Mouse (Mus musculus) liver, embryonic 13.5 days (tissue): ENCODE measurements at regions not wholly inside any gene's neighbourhood (a gene's known extent, or its start where the extent isn't known, plus 50 kb on each side); places are given as distances from the start of the nearest gene placed in this dataset.

Experiments used
- ATAC-seq: fragments of 200-750 bp; cut with Nextera tagmentation; 2 replicates; pipeline ENCODE4 v1.8.0; 2017; ENCODE audit warnings: low read depth, mild to moderate bottlenecking, moderate number of reproducible peaks, moderate library complexity
- DNase-seq: peaks from one replicate; pipeline ENCODE4 v3.0.0; 2022
- H3K27ac ChIP-seq: fragments of 300-500 bp; sonication (generic); 2 replicates; pipeline ENCODE4 v1.5.1; 2015; ENCODE audit warnings: moderate library complexity, mild to moderate bottlenecking, inconsistent platforms
- H3K27me3 ChIP-seq: fragments of 300-500 bp; sonication (generic); 2 replicates; pipeline ENCODE4 v1.6.1; 2015; ENCODE audit warnings: mild to moderate bottlenecking, inconsistent platforms
- H3K36me3 ChIP-seq: fragments of 300-500 bp; sonication (generic); 2 replicates; pipeline ENCODE4 v1.6.1; 2015; ENCODE audit warnings: mild to moderate bottlenecking, inconsistent platforms
- H3K4me1 ChIP-seq: fragments of 300-500 bp; sonication (generic); replicated peaks from 2 replicates; pipeline ENCODE4 v1.6.1; 2015; ENCODE audit warnings: inconsistent platforms
- H3K4me2 ChIP-seq: fragments of 300-500 bp; sonication (generic); 2 replicates; pipeline ENCODE4 v1.6.1; 2015; ENCODE audit warnings: inconsistent platforms, mild to moderate bottlenecking, moderate library complexity
- H3K4me3 ChIP-seq: fragments of 300-500 bp; sonication (generic); replicated peaks from 2 replicates; pipeline ENCODE4 v1.5.1; 2015; ENCODE audit warnings: mild to moderate bottlenecking, inconsistent platforms
- H3K9ac ChIP-seq: fragments of 300-500 bp; sonication (generic); 2 replicates; pipeline ENCODE4 v1.6.1; 2015; ENCODE audit warnings: mild to moderate bottlenecking, inconsistent platforms
- H3K9me3 ChIP-seq: fragments of 300-500 bp; sonication (generic); replicated peaks from 2 replicates; pipeline ENCODE4 v1.6.1; 2016; ENCODE audit warnings: inconsistent platforms
- WGBS: fragments of 180-500 bp; shearing (Covaris S2); methylation state at CpG from one replicate; pipeline ENCODE4 v1.1.7; 2015; ENCODE audit not compliant: insufficient replicate concordance; 5-methylcytosine and 5-hydroxymethylcytosine counted together

DNA sequence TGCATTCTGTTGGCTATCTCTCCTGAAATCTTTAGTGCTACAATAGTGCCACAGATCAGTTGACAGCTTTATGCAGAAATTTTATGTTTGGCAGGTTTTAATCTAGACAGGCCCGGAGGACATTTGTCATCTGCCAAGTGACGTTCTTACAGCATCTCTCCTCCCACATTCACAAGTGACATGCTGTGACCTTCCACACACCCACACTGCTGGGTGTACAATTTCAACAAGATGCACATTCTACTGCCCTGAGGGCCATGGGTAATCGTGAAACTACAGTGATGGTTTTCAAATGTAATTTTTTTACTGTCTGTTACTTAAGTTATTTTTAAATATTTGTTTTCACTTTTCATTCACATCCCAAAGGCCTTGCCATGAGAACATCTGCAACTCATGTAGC, 639.2 kb upstream of the Gm11114 start:
- DNase-seq (no peak), ATAC-seq (no peak)
- WGBS: 58% methylated on average over 3 of the region's 3 CpGs
- H3K4me2 ChIP-seq: no peak overlapping the region
- H3K36me3 ChIP-seq: no peaks in the 10 kb centered on the region
- H3K9me3 ChIP-seq: no peaks in the 10 kb centered on the region
- H3K27me3 ChIP-seq: no peaks in the 10 kb centered on the region
- no peak overlapping the region for H3K9ac ChIP-seq
- H3K4me1 ChIP-seq: no peaks in the 10 kb centered on the region
- H3K4me3 ChIP-seq: no peak overlapping the region
- H3K27ac ChIP-seq: no peak overlapping the region

DNA sequence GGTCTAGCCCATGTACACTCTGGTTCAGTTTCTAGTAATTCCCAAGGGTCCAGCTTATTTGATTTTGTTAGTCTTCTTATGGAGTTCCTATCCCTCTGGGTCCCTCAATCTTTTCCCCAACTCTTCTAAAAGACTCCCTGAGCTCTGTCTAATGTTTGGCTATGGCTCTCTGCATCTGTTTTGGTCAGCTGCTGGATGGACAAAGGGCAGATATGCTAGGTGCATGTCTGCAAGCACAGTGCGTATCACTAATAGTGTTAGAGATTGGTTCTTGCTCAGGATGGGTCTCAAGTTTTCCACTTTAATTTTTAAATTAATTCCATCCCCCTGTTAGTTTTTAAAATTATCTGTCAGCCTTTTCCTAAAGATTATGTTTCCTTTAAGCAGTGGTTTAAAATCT, 634.2 kb upstream of the Gm11114 start:
- Histone ChIP-seq H3K27ac (no peak overlapping the region), H3K4me1 (no peaks in the 10 kb centered on the region), H3K9me3 (no peaks in the 10 kb centered on the region), H3K27me3 (no peaks in the 10 kb centered on the region), H3K9ac (no peak overlapping the region), H3K4me3 (no peak overlapping the region), H3K36me3 (no peaks in the 10 kb centered on the region), H3K4me2 (no peak overlapping the region)
- DNase-seq (no peak), ATAC-seq (no peak)
- 76% methylated on average over 1 of the region's 1 CpGs for WGBS

DNA sequence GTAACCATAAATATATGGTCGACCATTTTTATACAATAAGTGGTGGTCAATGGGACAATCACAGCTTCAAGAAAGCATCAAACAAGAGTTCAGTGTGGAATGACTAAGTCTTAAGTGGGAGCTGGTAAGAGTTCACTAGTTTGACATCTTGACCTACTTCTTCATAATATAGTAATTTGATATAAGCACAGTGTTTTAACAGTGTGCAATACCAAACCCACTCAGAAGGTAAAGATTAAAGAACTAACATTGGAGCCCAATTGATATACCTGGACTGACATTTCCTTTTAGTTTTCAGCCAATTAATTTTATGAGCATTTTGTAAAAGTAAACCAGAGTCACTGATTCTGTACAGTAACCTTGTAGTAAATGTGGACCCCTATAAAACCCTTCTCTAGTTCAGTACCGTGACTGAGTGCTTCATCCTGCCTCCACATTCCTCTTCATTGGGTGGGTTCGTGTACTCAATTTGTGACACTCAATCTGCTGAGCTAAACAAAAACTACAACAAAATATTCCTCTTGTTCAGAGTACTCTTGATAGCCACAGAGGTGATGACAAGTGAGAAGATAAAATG, 593.9 kb upstream of the Gm11114 start:
- no peak for DNase-seq
- H3K4me3 ChIP-seq: no peak overlapping the region
- no peak for ATAC-seq
- no peaks in the 10 kb centered on the region for H3K9me3 ChIP-seq
- no peak overlapping the region for H3K27ac ChIP-seq
- no peak overlapping the region for H3K9ac ChIP-seq
- H3K27me3 ChIP-seq: no peaks in the 10 kb centered on the region
- H3K4me2 ChIP-seq: no peak overlapping the region
- no peaks in the 10 kb centered on the region for H3K36me3 ChIP-seq
- WGBS: 52% methylated on average over 3 of the region's 3 CpGs
- no peaks in the 10 kb centered on the region for H3K4me1 ChIP-seq

DNA sequence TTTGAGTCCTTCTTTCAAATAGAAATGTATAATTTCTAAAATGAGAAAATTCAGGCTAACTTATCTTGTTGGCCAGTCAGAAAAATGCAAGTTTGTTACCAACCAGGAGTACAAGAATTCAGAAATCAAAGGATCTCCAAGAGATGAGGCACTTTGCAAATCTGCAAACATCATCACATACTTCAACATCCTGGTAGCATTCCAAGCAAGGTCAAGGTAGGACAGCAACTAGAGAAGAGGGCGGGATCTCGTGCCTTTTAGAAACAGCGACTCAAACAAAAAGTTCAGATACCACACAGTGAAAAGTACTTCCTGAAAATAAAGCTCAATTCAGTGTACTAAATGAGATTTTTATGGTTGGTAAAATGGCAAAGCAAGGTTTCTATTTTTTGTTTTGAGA, 593.2 kb upstream of the Gm11114 start:
- Histone ChIP-seq H3K27me3 (no peaks in the 10 kb centered on the region), H3K9ac (no peak overlapping the region), H3K4me2 (no peak overlapping the region), H3K4me1 (no peaks in the 10 kb centered on the region), H3K36me3 (no peaks in the 10 kb centered on the region), H3K4me3 (no peak overlapping the region), H3K27ac (no peak overlapping the region), H3K9me3 (no peaks in the 10 kb centered on the region)
- 54% methylated on average over 3 of the region's 3 CpGs for WGBS
- no peak for DNase-seq
- ATAC-seq: no peak

DNA sequence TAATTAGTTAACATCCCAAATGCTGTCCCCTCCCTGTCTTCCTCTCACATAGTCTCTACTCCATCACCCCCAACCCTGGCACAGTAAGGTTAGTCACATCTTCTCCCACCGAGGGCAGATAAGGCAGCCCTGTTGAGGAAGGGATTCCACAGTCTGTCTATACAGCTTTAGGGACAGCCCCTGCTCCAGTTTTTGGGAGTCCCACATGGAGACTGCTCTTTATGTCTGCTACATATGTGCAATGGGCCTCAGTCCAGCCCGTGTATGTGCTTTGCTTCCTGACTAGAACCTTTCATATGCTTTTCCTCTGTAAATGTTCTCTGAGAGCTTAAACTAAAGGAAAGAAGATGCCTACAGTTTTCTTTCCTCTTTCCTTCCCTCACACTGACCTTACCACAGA, 592.1 kb upstream of the Gm11114 start:
- H3K9ac ChIP-seq: no peak overlapping the region
- no peak overlapping the region for H3K4me3 ChIP-seq
- H3K9me3 ChIP-seq: no peaks in the 10 kb centered on the region
- no peak overlapping the region for H3K4me2 ChIP-seq
- H3K36me3 ChIP-seq: no peaks in the 10 kb centered on the region
- no peak for ATAC-seq
- H3K27ac ChIP-seq: no peak overlapping the region
- H3K4me1 ChIP-seq: no peaks in the 10 kb centered on the region
- H3K27me3 ChIP-seq: no peaks in the 10 kb centered on the region
- DNase-seq: no peak
- 44% methylated on average over 2 of the region's 2 CpGs for WGBS

DNA sequence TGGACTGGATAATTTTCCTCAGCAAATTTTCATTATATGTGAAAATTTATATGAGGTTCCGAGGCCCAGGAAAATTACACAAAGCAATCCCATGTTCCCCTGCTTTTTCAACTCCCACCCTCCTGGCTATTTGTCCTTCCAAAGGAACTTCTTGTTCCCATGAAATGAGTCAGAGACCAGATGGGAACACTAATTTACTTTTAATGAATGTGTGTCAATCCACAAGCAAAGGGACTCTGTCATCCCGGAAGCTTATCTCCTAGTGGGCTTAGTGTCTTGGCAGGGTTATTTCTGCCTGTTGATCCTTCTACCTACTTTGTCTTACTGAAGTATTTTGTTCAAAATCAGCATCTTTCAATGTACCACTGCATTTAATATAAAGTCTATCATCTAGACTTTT, 573.3 kb upstream of the Gm11114 start:
- WGBS: 68% methylated on average over 2 of the region's 2 CpGs
- no peak for DNase-seq
- no peaks in the 10 kb centered on the region for H3K27me3 ChIP-seq
- ATAC-seq: no peak
- no peak overlapping the region for H3K27ac ChIP-seq
- no peak overlapping the region for H3K9ac ChIP-seq
- no peaks in the 10 kb centered on the region for H3K4me1 ChIP-seq
- H3K9me3 ChIP-seq: no peaks in the 10 kb centered on the region
- H3K4me3 ChIP-seq: no peak overlapping the region
- no peaks in the 10 kb centered on the region for H3K36me3 ChIP-seq
- no peak overlapping the region for H3K4me2 ChIP-seq

DNA sequence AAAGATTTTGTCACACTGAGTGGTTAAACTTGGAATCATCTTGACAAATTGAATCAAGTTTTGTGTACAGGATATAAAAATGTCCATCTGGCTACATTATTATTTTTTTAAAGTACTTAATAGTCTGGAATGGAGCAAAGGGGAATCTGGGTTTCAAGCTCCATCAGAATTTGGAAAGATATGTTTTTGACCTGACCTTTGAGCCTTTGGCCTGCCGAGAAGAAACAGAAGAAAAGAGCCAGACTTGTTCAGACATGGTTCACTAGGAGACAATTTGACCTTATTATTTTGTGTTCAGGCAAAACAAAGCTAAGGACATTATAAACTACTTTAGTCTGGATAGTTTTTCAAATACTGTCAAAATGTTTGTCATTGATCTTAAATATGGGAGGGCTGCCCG, 572.2 kb upstream of the Gm11114 start:
- H3K27me3 ChIP-seq: no peaks in the 10 kb centered on the region
- H3K4me3 ChIP-seq: no peak overlapping the region
- no peak overlapping the region for H3K27ac ChIP-seq
- H3K4me2 ChIP-seq: no peak overlapping the region
- H3K9me3 ChIP-seq: no peaks in the 10 kb centered on the region
- WGBS: 68% methylated on average over 2 of the region's 2 CpGs
- no peaks in the 10 kb centered on the region for H3K36me3 ChIP-seq
- DNase-seq (no peak), ATAC-seq (no peak)
- no peaks in the 10 kb centered on the region for H3K4me1 ChIP-seq
- H3K9ac ChIP-seq: no peak overlapping the region

DNA sequence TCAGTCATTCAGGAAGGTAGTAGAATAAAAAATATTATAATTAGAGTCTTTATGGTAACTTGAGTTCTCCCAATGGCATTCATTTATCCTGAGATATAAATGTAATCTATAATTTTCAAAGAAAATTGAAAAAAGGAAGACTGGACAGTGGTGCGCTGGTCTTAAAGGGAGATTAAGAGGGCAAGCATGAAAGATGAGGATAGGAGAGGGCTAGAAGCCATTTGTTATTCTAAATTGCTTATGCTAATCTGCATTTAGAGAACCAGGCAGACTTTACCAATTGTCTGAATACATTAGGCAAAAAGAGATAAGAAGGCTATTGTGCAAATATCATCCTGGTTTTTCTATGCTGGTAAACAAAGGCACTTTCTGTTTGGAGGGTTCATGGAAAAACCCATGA, 558.2 kb upstream of the Gm11114 start:
- no peak overlapping the region for H3K27ac ChIP-seq
- no peak for ATAC-seq
- no peaks in the 10 kb centered on the region for H3K36me3 ChIP-seq
- no peak overlapping the region for H3K4me3 ChIP-seq
- no peaks in the 10 kb centered on the region for H3K27me3 ChIP-seq
- DNase-seq: no peak
- H3K4me1 ChIP-seq: no peaks in the 10 kb centered on the region
- 74% methylated on average over 1 of the region's 1 CpGs for WGBS
- H3K9ac ChIP-seq: no peak overlapping the region
- H3K9me3 ChIP-seq: no peaks in the 10 kb centered on the region
- no peak overlapping the region for H3K4me2 ChIP-seq

DNA sequence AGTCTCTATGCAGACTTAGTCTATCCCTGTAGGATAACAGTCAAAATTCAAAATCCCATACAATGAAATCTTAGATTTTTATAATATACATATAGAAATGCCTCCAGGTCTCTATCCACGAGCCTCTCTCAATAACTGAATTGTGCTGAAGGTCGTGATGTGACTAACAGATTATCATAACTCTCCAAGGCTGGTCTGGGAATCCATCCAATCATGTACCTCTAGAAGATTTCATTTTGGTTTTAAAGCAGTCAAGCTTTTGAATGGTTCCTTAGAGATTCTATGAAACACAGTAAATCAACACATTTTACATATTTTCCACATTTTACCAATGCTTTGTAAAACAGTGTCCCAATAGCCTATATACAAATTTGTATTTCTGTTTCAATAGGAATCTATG, 557.7 kb upstream of the Gm11114 start:
- 45% methylated on average over 2 of the region's 2 CpGs for WGBS
- H3K27me3 ChIP-seq: no peaks in the 10 kb centered on the region

DNA sequence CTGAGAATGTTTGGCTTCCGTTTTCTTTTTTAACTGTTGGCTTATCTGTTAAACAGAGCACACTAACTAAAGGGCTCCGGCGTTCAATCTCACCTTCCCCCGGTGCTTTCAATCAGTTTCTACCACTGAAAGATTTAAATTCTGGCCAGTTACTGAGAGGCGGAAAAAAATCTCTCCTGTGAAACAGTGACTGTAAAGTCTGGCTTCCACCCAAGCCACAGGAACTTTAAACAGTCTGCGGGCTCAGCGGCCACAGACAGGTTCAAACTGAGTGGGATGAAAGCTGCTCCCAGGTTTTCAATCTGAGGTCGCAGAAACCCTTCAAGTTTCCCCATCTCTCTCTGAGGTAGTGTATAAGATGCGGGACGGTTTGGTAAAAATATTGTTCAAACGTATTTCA, 538.2 kb upstream of the Gm11114 start:
- no peaks in the 10 kb centered on the region for H3K4me1 ChIP-seq
- no peak overlapping the region for H3K27ac ChIP-seq
- no peak overlapping the region for H3K4me2 ChIP-seq
- no peaks in the 10 kb centered on the region for H3K9me3 ChIP-seq
- no peak overlapping the region for H3K9ac ChIP-seq
- H3K27me3 ChIP-seq: no peaks in the 10 kb centered on the region
- WGBS: 29% methylated on average over 11 of the region's 11 CpGs
- no peak for ATAC-seq
- H3K4me3 ChIP-seq: no peak overlapping the region
- no peaks in the 10 kb centered on the region for H3K36me3 ChIP-seq
- no peak for DNase-seq

More for the DNA sequence above, 557.7 kb upstream of the Gm11114 start:
- H3K4me1 ChIP-seq: no peaks in the 10 kb centered on the region
- ATAC-seq (no peak), DNase-seq (no peak)
- no peak overlapping the region for H3K9ac ChIP-seq
- H3K27ac ChIP-seq: no peak overlapping the region
- no peak overlapping the region for H3K4me3 ChIP-seq
- no peak overlapping the region for H3K4me2 ChIP-seq
- no peaks in the 10 kb centered on the region for H3K9me3 ChIP-seq
- no peaks in the 10 kb centered on the region for H3K36me3 ChIP-seq

DNA sequence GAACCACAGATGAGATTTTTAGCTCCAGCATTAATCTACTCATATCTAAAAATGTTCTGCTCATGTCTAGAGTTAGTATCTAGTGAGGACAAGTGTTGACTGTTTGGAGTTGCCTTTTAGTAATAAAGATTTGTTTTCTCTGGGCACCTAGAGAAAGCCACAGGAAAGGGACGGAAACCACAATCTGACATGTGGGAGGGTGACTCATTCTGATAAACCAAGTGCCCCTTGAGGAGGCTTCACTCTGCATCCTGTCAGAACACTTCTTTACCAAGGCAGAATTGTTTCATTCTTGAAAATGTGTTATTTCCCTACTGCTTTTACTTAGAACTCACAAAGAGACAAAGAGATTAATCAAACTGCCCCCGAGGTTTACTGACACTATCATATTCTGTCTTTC, 537.4 kb upstream of the Gm11114 start:
- H3K9me3 ChIP-seq: no peaks in the 10 kb centered on the region
- ATAC-seq: no peak
- no peaks in the 10 kb centered on the region for H3K27me3 ChIP-seq
- H3K4me2 ChIP-seq: no peak overlapping the region
- no peaks in the 10 kb centered on the region for H3K36me3 ChIP-seq
- no peak overlapping the region for H3K9ac ChIP-seq
- no peak overlapping the region for H3K4me3 ChIP-seq
- no peak overlapping the region for H3K27ac ChIP-seq
- WGBS: 9% methylated on average over 2 of the region's 2 CpGs
- H3K4me1 ChIP-seq: no peaks in the 10 kb centered on the region
- DNase-seq: no peak

DNA sequence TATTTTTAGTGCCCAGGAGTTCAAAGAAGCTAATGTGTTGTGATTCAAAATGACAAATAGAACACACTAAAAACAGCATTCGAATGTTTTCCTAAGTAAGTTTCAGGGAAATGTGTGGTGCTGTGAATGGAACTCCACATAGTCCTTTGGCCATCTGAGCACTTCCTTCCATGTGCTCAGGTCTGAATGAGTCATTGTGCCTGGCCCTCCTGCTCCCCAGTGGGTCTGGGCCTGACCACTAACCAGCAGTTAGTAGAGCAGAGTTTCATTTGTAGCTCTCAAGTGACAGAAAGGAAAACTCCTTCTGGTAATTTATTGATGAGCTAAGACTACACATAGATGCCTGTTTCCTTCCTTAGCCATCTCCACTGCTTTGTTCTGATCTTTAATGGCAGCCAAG, 533.4 kb upstream of the Gm11114 start:
- ATAC-seq: no peak
- Histone ChIP-seq H3K36me3 (no peaks in the 10 kb centered on the region), H3K27ac (no peak overlapping the region), H3K4me3 (no peak overlapping the region), H3K27me3 (no peaks in the 10 kb centered on the region), H3K4me1 (no peaks in the 10 kb centered on the region), H3K9ac (no peak overlapping the region), H3K4me2 (no peak overlapping the region), H3K9me3 (no peaks in the 10 kb centered on the region)
- WGBS: 44% methylated on average over 1 of the region's 1 CpGs
- DNase-seq: no peak

DNA sequence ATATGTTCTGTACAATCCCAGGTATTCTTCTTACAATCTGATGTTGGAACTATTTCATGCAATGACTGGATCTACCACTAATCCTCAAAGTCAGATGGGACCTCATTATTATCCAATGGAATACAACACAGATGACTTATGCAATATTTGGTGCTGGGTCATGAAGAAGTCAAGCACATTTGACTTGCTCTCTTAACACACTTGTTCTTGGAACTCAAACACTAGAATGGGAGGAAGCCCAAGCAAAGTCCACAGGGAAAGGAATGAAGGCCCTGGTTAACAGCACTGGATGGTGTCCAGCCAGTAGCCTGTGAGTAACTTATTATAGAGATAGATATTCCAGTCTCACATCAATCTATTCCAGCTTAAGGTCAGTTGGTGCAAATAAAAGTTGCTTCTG, 486.8 kb upstream of the Gm11114 start:
- Histone ChIP-seq H3K4me3 (no peak overlapping the region), H3K4me2 (no peak overlapping the region), H3K9me3 (no peaks in the 10 kb centered on the region), H3K27me3 (no peaks in the 10 kb centered on the region), H3K4me1 (no peaks in the 10 kb centered on the region), H3K9ac (no peak overlapping the region), H3K27ac (no peak overlapping the region), H3K36me3 (no peaks in the 10 kb centered on the region)
- ATAC-seq: no peak
- no peak for DNase-seq
